Mouse (Mus musculus) adipocyte (in vitro differentiated cells): ENCODE measurements around the gene Klhl36.

ENCODE experiments used
- DNase-seq: peaks from one replicate; pipeline ENCODE4 v3.0.0-alpha.2; 2016; ENCODE audit warnings: low spot score

The Klhl36 gene

GRCm38 (mm10) chr8:119883281-119883680 lies 21.2 kb downstream of the Klhl36 start:
- no peak for DNase-seq

GRCm38 (mm10) chr8:119885612-119886011 lies 23.5 kb downstream of the Klhl36 start:
- no peak for DNase-seq

GRCm38 (mm10) chr8:119887130-119887529 lies 25.1 kb downstream of the Klhl36 start:
- DNase-seq: no peak

GRCm38 (mm10) chr8:119888012-119888411 lies 25.9 kb downstream of the Klhl36 start:
- no peak for DNase-seq

GRCm38 (mm10) chr8:119897069-119897468 lies 35.0 kb downstream of the Klhl36 start:
- no peak for DNase-seq

- no peak for DNase-seq
These were observed 35.9 kb downstream of the Klhl36 start for GRCm38 (mm10) chr8:119897933-119898332.

- DNase-seq: no peak
These were observed 39.3 kb downstream of the Klhl36 start for GRCm38 (mm10) chr8:119901349-119901748.

- DNase-seq: no peak
These were observed 39.9 kb downstream of the Klhl36 start for GRCm38 (mm10) chr8:119901952-119902351.

- no peak for DNase-seq
These were observed 42.4 kb downstream of the Klhl36 start for GRCm38 (mm10) chr8:119904323-119904911.

- DNase-seq: no peak
These were observed 48.0 kb downstream of the Klhl36 start, which contains the start of gene Usp10 for GRCm38 (mm10) chr8:119909944-119910546. Usp10 (plus strand) TSS chr8:119910360.

GRCm38 (mm10) chr8:119910547-119911257 lies 48.6 kb downstream of the Klhl36 start, which contains the start of gene Gm20388:
Gm20388 (plus strand) TSS chr8:119910841.
- peak; percentile 88 for DNase-seq

GRCm38 (mm10) chr8:119911258-119911962 lies 49.3 kb downstream of the Klhl36 start:
- no peak for DNase-seq

- DNase-seq: no peak
These were observed 50.6 kb downstream of the Klhl36 start for GRCm38 (mm10) chr8:119912643-119913042.

- no peak for DNase-seq
These were observed 51.1 kb downstream of the Klhl36 start for GRCm38 (mm10) chr8:119913181-119913580.

GRCm38 (mm10) chr8:119914161-119914560 lies 52.1 kb downstream of the Klhl36 start:
- DNase-seq: no peak

- DNase-seq: peak; percentile 41
These were observed 53.2 kb downstream of the Klhl36 start for GRCm38 (mm10) chr8:119915298-119915697.

- DNase-seq: no peak
These were observed 54.3 kb downstream of the Klhl36 start for GRCm38 (mm10) chr8:119916237-119916892.

GRCm38 (mm10) chr8:119917415-119917814 lies 55.3 kb downstream of the Klhl36 start:
- no peak for DNase-seq

- no peak for DNase-seq
These were observed 56.1 kb downstream of the Klhl36 start for GRCm38 (mm10) chr8:119918155-119918567.

GRCm38 (mm10) chr8:119923259-119923658 lies 61.2 kb downstream of the Klhl36 start:
- no peak for DNase-seq

GRCm38 (mm10) chr8:119925428-119925827 lies 63.4 kb downstream of the Klhl36 start:
- no peak for DNase-seq

- peak; percentile 43 for DNase-seq
These were observed 64.4 kb downstream of the Klhl36 start for GRCm38 (mm10) chr8:119926474-119926873.
